Mouse (Mus musculus): Measurements from ENCODE around the gene Hapln4. TPM values are rescaled to one million over a fixed set of nuclear protein-coding genes. Genes with fewer than 3 reads are reported as not detected.

Hapln4 gene
- total and polyA plus RNA-seq, 3 experiments: 0.03 TPM; not detected in 2

DNA sequence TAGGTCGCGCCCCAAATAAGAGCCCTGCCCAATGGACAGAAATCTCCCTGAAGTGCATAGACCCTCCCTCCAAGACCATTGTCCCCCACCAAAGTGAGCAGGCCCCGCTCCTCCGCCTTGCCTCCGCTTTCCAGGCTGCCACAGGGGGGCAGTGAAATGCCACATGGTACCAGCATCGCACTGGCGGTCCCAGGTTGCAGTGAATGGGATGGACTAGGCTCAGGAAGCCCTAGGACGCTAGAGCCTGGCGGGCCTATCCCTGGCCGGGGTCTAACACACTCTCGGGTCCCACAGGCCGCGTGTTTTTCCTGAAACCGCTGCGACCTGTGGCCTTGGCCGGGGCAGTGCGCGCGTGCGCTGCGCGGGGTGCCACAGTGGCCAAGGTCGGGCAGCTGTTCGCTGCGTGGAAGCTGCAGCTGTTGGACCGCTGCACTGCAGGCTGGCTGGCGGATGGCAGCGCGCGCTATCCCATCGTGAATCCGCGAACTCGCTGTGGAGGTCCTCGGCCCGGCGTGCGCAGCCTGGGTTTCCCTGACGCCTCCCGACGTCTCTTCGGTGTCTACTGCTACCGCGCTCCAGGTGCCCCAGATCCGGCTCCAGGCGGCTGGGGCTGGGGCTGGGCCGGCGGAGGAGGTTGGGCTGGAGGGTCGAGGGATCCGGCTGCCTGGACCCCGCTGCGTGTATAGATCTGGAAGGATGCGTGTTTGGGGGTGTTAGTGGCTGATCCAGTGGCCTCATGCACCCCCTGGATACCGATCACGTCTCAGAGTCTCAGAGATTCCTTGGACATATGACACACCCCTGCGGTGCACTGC lies 4.8 kb downstream of the Hapln4 start:
- Histone ChIP-seq H3K36me3 (ENCODE audit: control insufficient read depth in 1 of 2, insufficient read depth in 2 of 2, low read length in 2 of 2) (no peaks in the 10 kb centered on the region), H3K9ac (ENCODE audit: control insufficient read depth, low read depth, low read length, poor library complexity, severe bottlenecking) (no peak overlapping the region), H3K27ac (ENCODE audit: control insufficient read depth, low read depth, low read length) (no peak overlapping the region), H3K4me3 (ENCODE audit: control insufficient read depth in 1 of 2, insufficient read depth in 1 of 2, low read depth in 2 of 2, low read length in 2 of 2) (no peak overlapping the region), H3K27me3 (ENCODE audit: control insufficient read depth in 1 of 2, insufficient read depth in 2 of 2, low read length in 2 of 2) (no peaks in the 10 kb centered on the region), H3K4me1 (ENCODE audit: control insufficient read depth in 1 of 2, insufficient read depth in 2 of 2, low read length in 2 of 2) (no peaks in the 10 kb centered on the region), H3K79me2 (ENCODE audit: control insufficient read depth, insufficient read depth, low read length, poor library complexity) (no peaks in the 10 kb centered on the region), H3K9me3 (replicated peaks; ENCODE audit: insufficient read depth, low read length) (no peaks in the 10 kb centered on the region)
- DNase-seq (ENCODE audit: low read depth, low spot score): no peak
- TF ChIP-seq GABPA (IDR thresholded peaks at IDR 0.05; ENCODE audit: low read depth, low read length) (no peak), MEF2A (IDR thresholded peaks at IDR 0.05; ENCODE audit: extremely low read depth, insufficient replicate concordance, low read depth, low read length, poor library complexity, severe bottlenecking) (no peak), BHLHE40 (IDR thresholded peaks at IDR 0.05; ENCODE audit: borderline replicate concordance, low read depth, low read length) (no peak), E2F4 (IDR thresholded peaks at IDR 0.05; ENCODE audit: borderline replicate concordance, low read depth, low read length) (no peak), MXI1 (IDR thresholded peaks at IDR 0.05; ENCODE audit: low read depth, low read length) (no peak), SMC3 (IDR thresholded peaks at IDR 0.05; ENCODE audit: low read depth, low read length) (peak; percentile 27), TCF12 (IDR thresholded peaks at IDR 0.05; ENCODE audit: low read depth, low read length) (no peak), ELF1 (IDR thresholded peaks at IDR 0.05; ENCODE audit: low read depth, low read length) (no peak), CTCF (IDR thresholded peaks at IDR 0.05 in 2 of 3, conservative IDR thresholded peaks at IDR 0.05 in 1 of 3; ENCODE audit: control insufficient read depth in 1 of 3, insufficient read depth in 1 of 3, low read depth in 2 of 3, low read length in 3 of 3, poor library complexity in 1 of 3, severe bottlenecking in 1 of 3) (peak in 2 of 3 experiments; percentile 22 to 37; a peak in 3 of 6 replicates), RAD21 (IDR thresholded peaks at IDR 0.05; ENCODE audit: low read depth, low read length) (peak; percentile 16), TBP (IDR thresholded peaks at IDR 0.05; ENCODE audit: low read depth, low read length) (no peak), NRF1 (IDR thresholded peaks at IDR 0.05; ENCODE audit: insufficient read depth, low read depth, low read length, poor library complexity, severe bottlenecking) (no peak), USF2 (IDR thresholded peaks at IDR 0.05; ENCODE audit: borderline replicate concordance in 1 of 2, insufficient read depth in 1 of 2, low read depth in 1 of 2, low read length in 2 of 2) (no peak), MYB (IDR thresholded peaks at IDR 0.05; ENCODE audit: low read depth, low read length) (no peak), POLR2AphosphoS5 (IDR thresholded peaks at IDR 0.05; ENCODE audit: borderline replicate concordance, low read depth, low read length) (no peak), JUND (IDR thresholded peaks at IDR 0.05; ENCODE audit: low read depth, low read length) (no peak), MYC (IDR thresholded peaks at IDR 0.05; ENCODE audit: low read depth, low read length) (no peak)

DNA sequence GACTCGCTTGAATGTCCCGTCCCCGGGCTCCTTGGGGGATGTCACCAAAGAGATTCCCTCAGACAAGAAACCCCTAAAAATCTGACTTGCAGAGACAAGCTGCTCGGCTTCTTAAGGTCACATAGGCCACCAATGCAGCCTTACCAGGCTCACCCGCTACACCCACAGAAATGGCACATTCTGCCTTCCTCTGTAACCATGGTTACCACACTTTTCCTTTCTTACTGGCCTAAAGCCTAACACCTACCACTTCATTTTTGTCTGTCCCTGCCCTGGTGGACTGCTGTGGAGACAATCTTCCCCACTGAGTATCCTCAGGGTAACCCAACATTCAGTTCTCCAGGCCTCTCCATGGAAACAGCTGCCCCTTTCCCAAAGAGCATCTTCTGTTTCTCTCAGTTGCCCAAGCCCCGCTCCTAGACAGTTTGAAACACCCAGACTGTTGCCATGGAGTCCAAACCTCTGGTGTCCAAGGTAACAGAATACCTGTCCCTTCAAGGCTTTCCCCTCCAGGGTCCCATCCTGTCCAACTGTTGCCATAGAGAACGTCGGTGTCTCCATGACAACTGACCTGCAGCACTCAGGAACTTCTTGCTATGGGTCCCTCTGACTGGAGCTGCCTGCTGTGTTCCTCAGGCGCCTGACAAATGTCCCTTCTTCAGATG lies 6.2 kb downstream of the Hapln4 start:
- H3K27ac ChIP-seq (ENCODE audit: control insufficient read depth, low read depth, low read length): no peak overlapping the region
- H3K4me1 ChIP-seq (ENCODE audit: control insufficient read depth in 1 of 2, insufficient read depth in 2 of 2, low read length in 2 of 2): no peaks in the 10 kb centered on the region
- H3K9me3 ChIP-seq (replicated peaks; ENCODE audit: insufficient read depth, low read length): no peaks in the 10 kb centered on the region
- H3K4me3 ChIP-seq (ENCODE audit: control insufficient read depth in 1 of 2, insufficient read depth in 1 of 2, low read depth in 2 of 2, low read length in 2 of 2): no peak overlapping the region
- no peaks in the 10 kb centered on the region for H3K79me2 ChIP-seq (ENCODE audit: control insufficient read depth, insufficient read depth, low read length, poor library complexity)
- H3K9ac ChIP-seq (ENCODE audit: control insufficient read depth, low read depth, low read length, poor library complexity, severe bottlenecking): no peak overlapping the region
- TF ChIP-seq MYC (IDR thresholded peaks at IDR 0.05; ENCODE audit: low read depth, low read length) (no peak), ZMIZ1 (IDR thresholded peaks at IDR 0.05; ENCODE audit: low read depth, low read length) (no peak), MEF2A (IDR thresholded peaks at IDR 0.05; ENCODE audit: extremely low read depth, insufficient replicate concordance, low read depth, low read length, poor library complexity, severe bottlenecking) (no peak), MYB (IDR thresholded peaks at IDR 0.05; ENCODE audit: low read depth, low read length) (no peak), MAZ (IDR thresholded peaks at IDR 0.05; ENCODE audit: low read depth, low read length) (no peak), POLR2AphosphoS5 (IDR thresholded peaks at IDR 0.05; ENCODE audit: borderline replicate concordance, low read depth, low read length) (no peak), HCFC1 (IDR thresholded peaks at IDR 0.05; ENCODE audit: low read depth, low read length) (no peak), USF1 (IDR thresholded peaks at IDR 0.05; ENCODE audit: low read depth, low read length) (no peak), ZKSCAN1 (IDR thresholded peaks at IDR 0.05; ENCODE audit: low read depth, low read length) (no peak), UBTF (IDR thresholded peaks at IDR 0.05; ENCODE audit: borderline replicate concordance, insufficient read depth, low read depth, low read length) (no peak), NRF1 (IDR thresholded peaks at IDR 0.05; ENCODE audit: insufficient read depth, low read depth, low read length, poor library complexity, severe bottlenecking) (no peak), MAFK (IDR thresholded peaks at IDR 0.05; ENCODE audit: borderline replicate concordance, low read depth, low read length) (no peak), TCF12 (IDR thresholded peaks at IDR 0.05; ENCODE audit: low read depth, low read length) (no peak), ETS1 (IDR thresholded peaks at IDR 0.05; ENCODE audit: low read depth, low read length) (no peak), MAX (IDR thresholded peaks at IDR 0.05; ENCODE audit: low read length) (no peak), POLR2AphosphoS2 (IDR thresholded peaks at IDR 0.05; ENCODE audit: low read length) (no peak)
- DNase-seq (ENCODE audit: low read depth, low spot score): no peak
- H3K36me3 ChIP-seq (ENCODE audit: control insufficient read depth in 1 of 2, insufficient read depth in 2 of 2, low read length in 2 of 2): no peaks in the 10 kb centered on the region
- no peaks in the 10 kb centered on the region for H3K27me3 ChIP-seq (ENCODE audit: control insufficient read depth in 1 of 2, insufficient read depth in 2 of 2, low read length in 2 of 2)

All from MEL (cell line).